ENCODE assay signal across 13 mouse cellular contexts in the genomic region with DNA sequence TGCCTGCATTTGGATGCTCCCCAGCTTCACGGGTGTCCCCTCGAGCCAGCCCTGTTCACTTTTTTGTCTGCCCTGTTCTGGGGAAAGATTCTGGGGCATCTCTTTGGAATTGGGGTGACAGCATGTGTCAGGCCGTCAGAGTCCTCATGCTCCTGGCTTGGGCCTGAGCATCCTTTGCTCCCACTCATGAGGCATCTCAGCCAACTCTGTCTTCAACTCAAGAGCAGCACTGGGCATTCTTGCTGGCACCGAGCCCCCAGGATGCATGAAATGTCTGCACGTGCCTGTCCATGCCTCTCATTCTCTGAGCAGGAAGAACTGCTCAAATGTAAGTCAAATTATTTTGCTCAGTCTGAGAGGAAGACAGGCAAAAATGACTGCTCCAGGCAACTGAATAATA.
DNase-seq lines count a peak whose midpoint lies in the region; ATAC-seq lines count a peak whose summit lies in the region.
"Had no signal": no experiment of that assay in that cellular context is flagged by ENCODE, and none has a peak within 500 bp of the region (broad histone marks: within the 10 kb centered on the region; RNA-seq: fewer than 3 reads in every experiment).

No protein-coding gene starts in this region.

- H3K36me3 ChIP-seq in forebrain, embryonic 14.5 days (ENCODE audit: control insufficient read depth, insufficient read depth, low read length), result no peaks in the 10 kb centered on the region
- no peaks in the 10 kb centered on the region for H3K36me3 ChIP-seq in forebrain, embryonic 11.5 days (ENCODE audit: control insufficient read depth, insufficient read depth, low read length)
- no peaks in the 10 kb centered on the region for H3K36me3 ChIP-seq in forebrain, embryonic 16.5 days (ENCODE audit: control insufficient read depth, insufficient read depth)
- H3K36me3 ChIP-seq in midbrain, embryonic 16.5 days (ENCODE audit: control insufficient read depth, insufficient read depth, low read length), result no peaks in the 10 kb centered on the region

- no peak for DNase-seq in forebrain, embryonic 14.5 days (ENCODE audit: low spot score)
- no peak for DNase-seq in forebrain, embryonic 11.5 days (ENCODE audit: low spot score)
- DNase-seq in NIH3T3 (ENCODE audit: low read depth), result peak; percentile 38
- no peak for DNase-seq in lung, postnatal 36 days
- DNase-seq: adrenal gland, postnatal 10 days; kidney, adult 9 months; thymus, adult 2 months had no signal

- H3K4me1 ChIP-seq in forebrain, embryonic 14.5 days (ENCODE audit: control insufficient read depth, insufficient read depth, low read length), result peaks cover 13% of the 10 kb centered on the region; the same call in 1 of the 2 replicates
- H3K4me1 ChIP-seq in forebrain, embryonic 11.5 days (replicated peaks; ENCODE audit: control insufficient read depth, insufficient read depth, low read length), result no peaks in the 10 kb centered on the region
- H3K4me1 ChIP-seq in forebrain, embryonic 16.5 days (replicated peaks; ENCODE audit: control insufficient read depth, insufficient read depth, low read length), result peaks cover 32% of the 10 kb centered on the region
- H3K4me1 ChIP-seq in midbrain, embryonic 16.5 days (ENCODE audit: control insufficient read depth, insufficient read depth, low read length), result peaks cover 22% of the 10 kb centered on the region

- H3K9ac ChIP-seq in forebrain, embryonic 14.5 days (ENCODE audit: low read length), result no peak overlapping the region
- H3K9ac ChIP-seq in forebrain, embryonic 11.5 days (ENCODE audit: low read length), result no peak overlapping the region
- H3K9ac ChIP-seq in forebrain, embryonic 16.5 days (replicated peaks; ENCODE audit: low read depth, low read length), result no peak overlapping the region
- 0 out of 2 replicates have a peak overlapping the region, but pooled peaks have one; percentile 7 for H3K9ac ChIP-seq in midbrain, embryonic 16.5 days (ENCODE audit: low read depth, low read length)
- H3K9ac ChIP-seq: liver, embryonic 14.5 days had no signal

- 69% methylated on average over 5 of the region's 5 CpGs for WGBS in forebrain, embryonic 14.5 days
- 78% methylated on average over 5 of the region's 5 CpGs for WGBS in forebrain, embryonic 11.5 days
- WGBS in forebrain, embryonic 16.5 days, result 58% methylated on average over 5 of the region's 5 CpGs
- 63% methylated on average over 5 of the region's 5 CpGs for WGBS in midbrain, embryonic 16.5 days

- 0 out of 2 replicates have a peak, but pooled peaks have one; percentile 6 for ATAC-seq in forebrain, embryonic 14.5 days
- ATAC-seq in forebrain, embryonic 11.5 days (replicated peaks; ENCODE audit: low FRiP score), result no peak
- ATAC-seq in forebrain, embryonic 16.5 days, result no peak; the same call in 1 of the 2 replicates
- ATAC-seq in midbrain, embryonic 16.5 days, result no peak
- ATAC-seq in frontal cortex, adult (ENCODE audit: low TSS enrichment), result no peak
- ATAC-seq: CD4-positive, CD25-positive, alpha-beta regulatory T cell, adult 4 months; lung, postnatal 0 days had no signal

- H3K27me3 ChIP-seq in forebrain, embryonic 14.5 days (replicated peaks; ENCODE audit: control insufficient read depth, insufficient read depth, low read length), result no peaks in the 10 kb centered on the region
- H3K27me3 ChIP-seq in forebrain, embryonic 11.5 days (ENCODE audit: control insufficient read depth, insufficient read depth, low read length), result no peaks in the 10 kb centered on the region
- no peaks in the 10 kb centered on the region for H3K27me3 ChIP-seq in forebrain, embryonic 16.5 days (replicated peaks; ENCODE audit: control insufficient read depth, insufficient read depth, low read length)
- H3K27me3 ChIP-seq in midbrain, embryonic 16.5 days (ENCODE audit: control insufficient read depth, insufficient read depth, low read depth, low read length), result no peaks in the 10 kb centered on the region

- no peak overlapping the region for H3K4me2 ChIP-seq in forebrain, embryonic 14.5 days (ENCODE audit: low read length)
- no peak overlapping the region for H3K4me2 ChIP-seq in forebrain, embryonic 11.5 days (ENCODE audit: low read depth, low read length, severe bottlenecking)
- H3K4me2 ChIP-seq in forebrain, embryonic 16.5 days (ENCODE audit: low read length), result no peak overlapping the region
- no peak overlapping the region for H3K4me2 ChIP-seq in midbrain, embryonic 16.5 days (ENCODE audit: low read length)

- no peaks in the 10 kb centered on the region for H3K9me3 ChIP-seq in forebrain, embryonic 14.5 days (replicated peaks; ENCODE audit: control insufficient read depth, low read length)
- no peaks in the 10 kb centered on the region for H3K9me3 ChIP-seq in forebrain, embryonic 11.5 days (ENCODE audit: control insufficient read depth, low read length)
- H3K9me3 ChIP-seq in forebrain, embryonic 16.5 days (ENCODE audit: control insufficient read depth, low read length), result no peaks in the 10 kb centered on the region
- H3K9me3 ChIP-seq in midbrain, embryonic 16.5 days (replicated peaks; ENCODE audit: control insufficient read depth, low read length, poor library complexity, severe bottlenecking), result no peaks in the 10 kb centered on the region

- H3K4me3 ChIP-seq in forebrain, embryonic 14.5 days (ENCODE audit: low read depth, low read length), result no peak overlapping the region
- no peak overlapping the region for H3K4me3 ChIP-seq in forebrain, embryonic 11.5 days (ENCODE audit: low read depth, low read length)
- no peak overlapping the region for H3K4me3 ChIP-seq in forebrain, embryonic 16.5 days (replicated peaks; ENCODE audit: low read length)
- H3K4me3 ChIP-seq in midbrain, embryonic 16.5 days (ENCODE audit: low read depth, low read length), result no peak overlapping the region

- H3K27ac ChIP-seq in forebrain, embryonic 14.5 days (ENCODE audit: low read depth, low read length), result peak overlapping the region; percentile 77; the same call in 1 of the 2 replicates
- no peak overlapping the region for H3K27ac ChIP-seq in forebrain, embryonic 11.5 days (ENCODE audit: low read depth, low read length)
- H3K27ac ChIP-seq in forebrain, embryonic 16.5 days (ENCODE audit: low read length), result peak overlapping the region; percentile 78
- H3K27ac ChIP-seq in midbrain, embryonic 16.5 days (ENCODE audit: low read length), result peak overlapping the region; percentile 73
- H3K27ac ChIP-seq: liver, embryonic 14.5 days had no signal
